Mouse (Mus musculus) midbrain, embryonic 15.5 days (tissue): ENCODE measurements around the gene Bud13. TPM values are rescaled to one million over a fixed set of nuclear protein-coding genes. Genes with fewer than 3 reads are reported as not detected.

Experiments
- ATAC-seq: fragments of 200-750 bp; cut with Nextera tagmentation; replicated peaks from 2 replicates; pipeline ENCODE4 v1.8.0; 2017; ENCODE audit warnings: moderate TSS enrichment
- H3K27ac ChIP-seq: fragments of 300-500 bp; sonication (generic); 2 replicates; pipeline ENCODE4 v1.5.1; 2015; ENCODE audit warnings: mild to moderate bottlenecking, inconsistent platforms
- H3K27me3 ChIP-seq: fragments of 300-500 bp; sonication (generic); replicated peaks from 2 replicates; pipeline ENCODE4 v1.6.1; 2015; ENCODE audit warnings: inconsistent platforms
- H3K36me3 ChIP-seq: fragments of 300-500 bp; sonication (generic); replicated peaks from 2 replicates; pipeline ENCODE4 v1.6.1; 2015; ENCODE audit warnings: inconsistent platforms
- H3K4me1 ChIP-seq: fragments of 300-500 bp; sonication (generic); 2 replicates; pipeline ENCODE4 v1.6.1; 2015; ENCODE audit warnings: inconsistent platforms
- H3K4me2 ChIP-seq: fragments of 300-500 bp; sonication (generic); 2 replicates; pipeline ENCODE4 v1.6.1; 2015; ENCODE audit warnings: inconsistent platforms, mild to moderate bottlenecking, moderate library complexity
- H3K4me3 ChIP-seq: fragments of 300-500 bp; sonication (generic); 2 replicates; pipeline ENCODE4 v1.5.1; 2015; ENCODE audit warnings: mild to moderate bottlenecking, inconsistent platforms
- H3K9ac ChIP-seq: fragments of 300-500 bp; sonication (generic); 2 replicates; pipeline ENCODE4 v1.6.1; 2015; ENCODE audit warnings: mild to moderate bottlenecking, inconsistent platforms
- H3K9me3 ChIP-seq: fragments of 300-500 bp; sonication (generic); 2 replicates; pipeline ENCODE4 v1.6.1; 2016; ENCODE audit warnings: inconsistent platforms
- WGBS: fragments of 180-500 bp; shearing (Covaris S2); methylation state at CpG from one replicate; pipeline ENCODE4 v1.1.7; 2015; ENCODE audit warnings: mixed read lengths; 5-methylcytosine and 5-hydroxymethylcytosine counted together
- polyA plus RNA-seq: library from polyadenylated mRNA; unstranded; fragments of >200 nt; fragmentation: Nextera tagmentation; extraction: Ambion mirVana; gene quantifications from 2 replicates; pipeline ENCODE4 v1.2.1, GENCODE M21; 2015

Bud13 gene
- polyA plus RNA-seq, 1 experiment from 2014 or later: 18.3 TPM

GRCm38 (mm10) chr9:46345887-46346665 lies 63.3 kb downstream of the Bud13 start:
- Histone ChIP-seq H3K36me3 (no peaks in the 10 kb centered on the region), H3K4me3 (no peak overlapping the region), H3K9me3 (no peaks in the 10 kb centered on the region), H3K4me2 (no peak overlapping the region), H3K27ac (no peak overlapping the region), H3K9ac (no peak overlapping the region), H3K4me1 (peaks cover 8% of the 10 kb centered on the region), H3K27me3 (no peaks in the 10 kb centered on the region)
- ATAC-seq: no peak
- WGBS: 90% methylated on average over 4 of the region's 4 CpGs

Other genes with a start within 250 kb of the Bud13 start
- 4.2 and 8.2 TPM in 2 replicates for gene Apoa1, start 54.4 kb upstream of the Bud13 start, polyA plus RNA-seq
- not detected in 2 replicates for gene Apoc3, start 47.4 kb upstream of the Bud13 start, polyA plus RNA-seq
- gene Apoa4, start 42.3 kb upstream of the Bud13 start, polyA plus RNA-seq: 1.0 TPM in 1 of 2 replicates, not detected in the other
- gene Apoa5, start 14.4 kb upstream of the Bud13 start, polyA plus RNA-seq: not detected in 2 replicates
- 60.1 and 64.0 TPM in 2 replicates for gene Zpr1, start 9.9 kb upstream of the Bud13 start, polyA plus RNA-seq
- not detected in 2 replicates for gene 4931429L15Rik, start 37.0 kb downstream of the Bud13 start, polyA plus RNA-seq